Mouse (Mus musculus) embryonic facial prominence, embryonic 10.5 days (tissue): Measurements from ENCODE around the gene Cox6b1. TPM values are rescaled to one million over a fixed set of nuclear protein-coding genes. Genes with fewer than 3 reads are reported as not detected.

Experiments
- DNase-seq: peaks from one replicate; pipeline ENCODE4 v3.0.0-alpha.2; 2017; ENCODE audit warnings: low spot score
- H3K27ac ChIP-seq: fragments of 300-500 bp; sonication (generic); replicated peaks from 2 replicates; pipeline ENCODE4 v1.5.1; 2016; ENCODE audit warnings: mild to moderate bottlenecking
- H3K27me3 ChIP-seq: fragments of 300-500 bp; sonication (generic); replicated peaks from 2 replicates; pipeline ENCODE4 v1.6.1; 2016; ENCODE audit warnings: low read depth, mild to moderate bottlenecking; ENCODE audit not compliant: poor library complexity, severe bottlenecking
- H3K36me3 ChIP-seq: fragments of 300-500 bp; sonication (generic); replicated peaks from 2 replicates; pipeline ENCODE4 v1.6.1; 2016; ENCODE audit warnings: mild to moderate bottlenecking, moderate library complexity
- H3K4me1 ChIP-seq: fragments of 300-500 bp; sonication (generic); 2 replicates; pipeline ENCODE4 v1.6.1; 2016
- H3K4me3 ChIP-seq: fragments of 300-500 bp; sonication (generic); 2 replicates; pipeline ENCODE4 v1.5.1; 2016; ENCODE audit warnings: mild to moderate bottlenecking, moderate library complexity
- H3K9me3 ChIP-seq: fragments of 300-500 bp; sonication (generic); 2 replicates; pipeline ENCODE4 v1.6.1; 2016; ENCODE audit warnings: mild to moderate bottlenecking
- WGBS: fragments of 180-500 bp; shearing (Covaris S2); methylation state at CpG from one replicate; pipeline ENCODE4 v1.1.7; 2016; 5-methylcytosine and 5-hydroxymethylcytosine counted together
- polyA plus RNA-seq: library from polyadenylated mRNA; unstranded; fragments of >200 nt; fragmentation: Nextera tagmentation; extraction: Ambion mirVana; gene quantifications from 2 replicates; pipeline ENCODE4 v1.2.1, GENCODE M21; 2016

The Cox6b1 gene
- polyA plus RNA-seq, 1 experiment from 2014 or later: 776 TPM

GRCm38 (mm10) chr7:30604424-30604823, 21.5 kb downstream of the Cox6b1 start:
- WGBS: 54% methylated on average over 8 of the region's 8 CpGs
- Histone ChIP-seq H3K27ac (0 out of 2 replicates have a peak overlapping the region, but pooled peaks have one; percentile 8), H3K36me3 (no peaks in the 10 kb centered on the region), H3K4me3 (no peak overlapping the region), H3K9me3 (no peaks in the 10 kb centered on the region), H3K4me1 (peaks cover 23% of the 10 kb centered on the region), H3K27me3 (no peaks in the 10 kb centered on the region)
- no peak for DNase-seq

GRCm38 (mm10) chr7:30602583-30602982, 23.4 kb downstream of the Cox6b1 start:
- no peaks in the 10 kb centered on the region for H3K27me3 ChIP-seq
- DNase-seq: peak; percentile 62
- WGBS: 42% methylated on average over 3 of the region's 3 CpGs
- peaks cover 18% of the 10 kb centered on the region for H3K4me1 ChIP-seq
- no peak overlapping the region for H3K4me3 ChIP-seq
- H3K9me3 ChIP-seq: no peaks in the 10 kb centered on the region
- H3K27ac ChIP-seq: no peak overlapping the region; the same call in 1 of the 2 replicates
- H3K36me3 ChIP-seq: no peaks in the 10 kb centered on the region

DNA sequence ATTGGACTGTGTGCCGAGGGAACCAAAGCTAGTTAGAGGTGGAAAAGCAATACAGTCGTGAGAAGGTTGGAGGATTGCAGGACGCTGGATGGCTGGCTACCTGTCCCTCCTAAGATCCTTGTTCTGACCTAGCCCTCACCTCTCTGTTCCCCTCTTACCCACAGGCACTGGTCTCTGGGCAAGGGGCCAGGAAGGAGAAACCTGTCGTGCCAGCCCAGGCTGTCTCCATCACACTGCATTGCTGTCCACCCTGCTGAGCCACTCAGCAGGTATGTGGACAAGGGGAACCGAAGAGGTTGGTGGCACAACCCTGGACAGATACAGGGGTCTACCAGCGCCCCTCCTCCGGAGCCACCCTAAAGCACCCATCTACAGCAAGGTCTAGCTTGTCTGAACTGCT, 25.3 kb downstream of the Cox6b1 start:
- Histone ChIP-seq H3K27me3 (no peaks in the 10 kb centered on the region), H3K4me3 (peak overlapping the region; percentile 8; the same call in 1 of the 2 replicates), H3K9me3 (no peaks in the 10 kb centered on the region), H3K36me3 (no peaks in the 10 kb centered on the region), H3K27ac (no peak overlapping the region), H3K4me1 (peaks cover 18% of the 10 kb centered on the region)
- no peak for DNase-seq
- 78% methylated on average over 7 of the region's 7 CpGs for WGBS

DNA sequence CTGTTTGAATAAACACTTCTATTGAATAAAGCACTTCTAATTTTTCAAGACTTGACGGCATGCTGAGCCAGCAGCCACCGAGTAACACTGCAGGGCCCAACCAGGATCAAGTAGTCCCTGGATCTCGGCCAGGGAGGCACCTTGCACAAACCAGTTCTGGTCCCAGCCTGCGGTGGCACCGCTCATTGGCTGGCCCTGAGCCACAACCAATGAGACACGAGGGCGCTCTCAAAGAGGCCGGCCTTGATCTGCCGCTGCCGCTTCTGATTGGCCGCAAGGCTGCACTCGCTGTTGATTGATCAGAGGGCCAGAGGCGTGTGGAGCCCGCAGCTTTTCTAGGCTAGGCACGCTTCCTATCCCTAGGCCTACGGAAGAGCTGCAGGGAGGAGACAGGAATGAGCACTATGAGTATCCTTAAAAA, 26.0 kb downstream of the Cox6b1 start:
- no peak overlapping the region for H3K27ac ChIP-seq
- 2% methylated on average over 16 of the region's 16 CpGs for WGBS

GRCm38 (mm10) chr7:30598786-30599185, 27.2 kb downstream of the Cox6b1 start, which contains the start of gene Zbtb32:
Gene Zbtb32, minus strand, starts transcription at chr7:30598909.
- 92% methylated on average over 12 of the region's 12 CpGs for whole genome bisulfite sequencing
- peak within 1 kb of the TSS; percentile 25; the same call in 1 of the 2 replicates for H3K4me3 ChIP-seq
- no peaks in the 10 kb centered on the region for H3K9me3 ChIP-seq
- no peaks in the 10 kb centered on the region for H3K27me3 ChIP-seq
- peaks cover 18% of the 10 kb centered on the region for H3K4me1 ChIP-seq
- H3K36me3 ChIP-seq: no peaks in the 10 kb centered on the region
- no peak within 1 kb of the TSS for H3K27ac ChIP-seq
- no peak for DNase-seq

More for the DNA sequence above, 26.0 kb downstream of the Cox6b1 start:
- DNase-seq: peak; percentile 85
- Histone ChIP-seq H3K27me3 (no peaks in the 10 kb centered on the region), H3K4me3 (peak overlapping the region; percentile 25; the same call in 1 of the 2 replicates), H3K36me3 (no peaks in the 10 kb centered on the region), H3K9me3 (no peaks in the 10 kb centered on the region), H3K4me1 (peaks cover 18% of the 10 kb centered on the region)

DNA sequence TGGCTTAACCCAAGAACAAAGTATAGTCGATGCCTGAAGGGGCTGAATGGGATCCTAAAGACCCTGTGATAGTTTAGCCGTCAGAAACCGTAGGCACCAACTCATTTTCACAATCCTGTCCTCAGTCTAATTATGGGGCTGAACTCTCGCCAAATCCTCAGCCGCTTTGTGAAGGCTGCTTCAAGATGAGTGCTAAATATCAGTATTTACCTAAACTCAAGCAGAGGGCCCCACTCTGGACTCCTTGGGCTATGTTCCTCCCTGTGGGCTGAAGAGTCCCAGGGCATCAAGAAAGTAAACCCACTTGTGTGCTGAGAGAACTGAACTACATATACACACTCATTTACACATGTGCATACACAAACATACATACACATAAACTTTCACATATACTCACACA, 29.1 kb downstream of the Cox6b1 start:
- H3K27me3 ChIP-seq: no peaks in the 10 kb centered on the region
- no peaks in the 10 kb centered on the region for H3K9me3 ChIP-seq
- DNase-seq: no peak
- no peak overlapping the region for H3K4me3 ChIP-seq
- H3K4me1 ChIP-seq: peaks cover 4% of the 10 kb centered on the region; the same call in 1 of the 2 replicates
- H3K36me3 ChIP-seq: no peaks in the 10 kb centered on the region
- WGBS: 77% methylated on average over 5 of the region's 5 CpGs
- no peak overlapping the region for H3K27ac ChIP-seq

- 83% methylated on average over 5 of the region's 5 CpGs for WGBS
- peaks cover 4% of the 10 kb centered on the region; the same call in 1 of the 2 replicates for H3K4me1 ChIP-seq
- H3K36me3 ChIP-seq: no peaks in the 10 kb centered on the region
- no peaks in the 10 kb centered on the region for H3K9me3 ChIP-seq
- DNase-seq: no peak
- H3K27me3 ChIP-seq: no peaks in the 10 kb centered on the region
- H3K4me3 ChIP-seq: no peak overlapping the region
- no peak overlapping the region for H3K27ac ChIP-seq
Measured at GRCm38 (mm10) chr7:30596093-30596492, 29.9 kb downstream of the Cox6b1 start.

GRCm38 (mm10) chr7:30594510-30595024, 31.4 kb downstream of the Cox6b1 start:
- DNase-seq: no peak
- no peaks in the 10 kb centered on the region for H3K9me3 ChIP-seq
- H3K27ac ChIP-seq: no peak overlapping the region
- H3K4me3 ChIP-seq: no peak overlapping the region
- no peaks in the 10 kb centered on the region for H3K36me3 ChIP-seq
- 67% methylated on average over 4 of the region's 4 CpGs for WGBS
- H3K27me3 ChIP-seq: no peaks in the 10 kb centered on the region
- H3K4me1 ChIP-seq: peaks cover 9% of the 10 kb centered on the region

DNA sequence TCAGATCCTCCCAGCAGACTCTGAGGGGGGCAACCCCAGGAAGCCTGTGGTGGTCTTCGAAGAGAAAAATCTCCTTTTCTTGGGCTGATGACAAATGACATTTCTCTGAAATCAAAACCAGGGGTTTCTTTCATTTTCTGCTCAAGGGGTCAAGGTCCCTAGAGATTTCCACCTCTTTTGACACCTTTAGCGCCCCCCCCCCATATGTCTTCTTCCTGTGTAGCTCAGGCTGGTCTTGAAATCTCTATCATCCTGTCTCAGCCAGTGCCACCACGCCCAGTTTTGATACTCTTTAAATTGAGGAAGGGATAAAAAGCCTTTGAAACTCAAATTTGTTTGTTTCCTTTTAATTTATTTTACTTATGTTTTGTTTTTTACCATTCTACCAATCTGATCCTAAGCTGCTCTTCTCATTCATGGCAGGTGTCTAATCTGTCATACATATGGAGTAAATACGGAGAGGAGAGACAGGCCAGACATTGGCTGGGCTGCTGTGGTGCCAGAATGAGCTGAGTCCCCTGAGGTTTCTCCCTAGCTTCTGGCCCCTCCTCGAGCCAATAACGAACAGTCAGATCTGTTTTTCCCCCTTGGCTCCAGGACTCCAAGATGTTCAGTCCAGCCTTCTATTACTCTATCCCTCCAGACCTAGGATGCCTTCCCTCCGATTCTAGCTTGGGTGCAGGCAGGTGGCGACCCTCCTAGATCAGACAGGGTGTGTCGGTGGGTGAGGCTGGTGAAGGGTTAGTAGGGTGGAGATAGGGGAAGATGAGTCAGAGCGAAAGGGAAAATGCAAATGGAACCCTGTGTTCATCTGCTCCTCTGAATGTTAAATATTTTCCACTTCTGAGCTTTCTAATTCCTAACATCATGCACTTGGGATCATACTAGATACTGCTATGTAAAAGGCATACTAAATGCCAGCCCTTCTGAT, 32.1 kb downstream of the Cox6b1 start:
- no peaks in the 10 kb centered on the region for H3K36me3 ChIP-seq
- H3K9me3 ChIP-seq: no peaks in the 10 kb centered on the region
- DNase-seq: no peak
- no peaks in the 10 kb centered on the region for H3K27me3 ChIP-seq
- no peak overlapping the region for H3K27ac ChIP-seq
- H3K4me1 ChIP-seq: peaks cover 9% of the 10 kb centered on the region
- no peak overlapping the region for H3K4me3 ChIP-seq
- 79% methylated on average over 10 of the region's 10 CpGs for WGBS

DNA sequence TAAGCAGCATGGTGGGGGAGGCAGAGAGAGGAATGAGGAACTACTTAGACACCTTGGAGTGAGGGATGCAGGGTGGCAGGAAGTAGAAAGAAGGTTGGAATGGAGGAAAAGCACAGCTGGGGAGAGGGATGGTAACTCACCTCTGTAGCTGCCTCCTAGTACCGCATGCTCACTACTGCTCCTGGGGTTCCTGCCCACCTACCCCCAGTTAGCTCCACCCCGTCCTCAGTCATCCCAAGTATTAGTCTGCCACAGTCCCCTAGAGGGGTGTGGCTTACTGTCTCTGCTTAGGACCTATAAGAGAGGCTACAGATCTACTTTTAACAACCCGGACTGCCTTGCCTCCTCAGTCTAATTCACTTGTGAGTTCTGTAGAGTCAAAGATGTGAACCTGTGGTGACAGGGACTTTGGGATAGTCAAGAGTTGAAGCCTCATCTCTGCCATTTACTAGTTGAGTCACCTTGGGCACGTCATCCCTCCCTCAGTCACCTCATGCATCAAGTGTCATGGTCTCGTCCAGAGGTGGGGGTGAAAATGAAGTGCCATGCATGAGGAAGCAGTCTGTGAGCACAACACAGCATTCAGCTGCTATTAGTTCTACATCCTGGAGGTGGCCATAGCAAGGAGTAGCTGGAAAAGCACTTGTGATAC, 33.1 kb downstream of the Cox6b1 start:
- Histone ChIP-seq H3K27ac (no peak overlapping the region), H3K36me3 (no peaks in the 10 kb centered on the region), H3K9me3 (no peaks in the 10 kb centered on the region), H3K4me1 (peaks cover 9% of the 10 kb centered on the region), H3K4me3 (no peak overlapping the region), H3K27me3 (no peaks in the 10 kb centered on the region)
- 62% methylated on average over 5 of the region's 5 CpGs for WGBS
- no peak for DNase-seq

DNA sequence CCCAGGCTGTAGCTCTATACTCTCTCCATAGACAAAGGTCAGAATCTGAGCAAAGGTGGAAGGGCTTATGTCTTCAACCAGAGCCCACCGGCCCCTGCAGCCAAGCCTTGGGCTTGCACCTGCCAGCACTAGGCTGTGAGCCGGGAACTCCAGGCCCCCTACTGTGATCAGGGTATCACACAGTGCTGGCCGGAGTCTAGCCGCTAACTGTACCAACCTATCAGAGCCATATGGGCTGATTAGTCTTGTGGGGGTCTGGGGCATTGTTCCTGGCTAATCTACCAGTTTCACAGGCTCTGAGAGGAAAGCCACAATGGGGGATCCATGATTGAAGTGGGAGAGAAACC, 34.4 kb downstream of the Cox6b1 start:
- H3K4me1 ChIP-seq: peaks cover 22% of the 10 kb centered on the region
- no peaks in the 10 kb centered on the region for H3K9me3 ChIP-seq
- DNase-seq: no peak
- H3K27me3 ChIP-seq: no peaks in the 10 kb centered on the region
- no peak overlapping the region for H3K4me3 ChIP-seq
- peaks cover 6% of the 10 kb centered on the region for H3K36me3 ChIP-seq
- WGBS: 40% methylated on average over 4 of the region's 4 CpGs
- no peak overlapping the region for H3K27ac ChIP-seq

DNA sequence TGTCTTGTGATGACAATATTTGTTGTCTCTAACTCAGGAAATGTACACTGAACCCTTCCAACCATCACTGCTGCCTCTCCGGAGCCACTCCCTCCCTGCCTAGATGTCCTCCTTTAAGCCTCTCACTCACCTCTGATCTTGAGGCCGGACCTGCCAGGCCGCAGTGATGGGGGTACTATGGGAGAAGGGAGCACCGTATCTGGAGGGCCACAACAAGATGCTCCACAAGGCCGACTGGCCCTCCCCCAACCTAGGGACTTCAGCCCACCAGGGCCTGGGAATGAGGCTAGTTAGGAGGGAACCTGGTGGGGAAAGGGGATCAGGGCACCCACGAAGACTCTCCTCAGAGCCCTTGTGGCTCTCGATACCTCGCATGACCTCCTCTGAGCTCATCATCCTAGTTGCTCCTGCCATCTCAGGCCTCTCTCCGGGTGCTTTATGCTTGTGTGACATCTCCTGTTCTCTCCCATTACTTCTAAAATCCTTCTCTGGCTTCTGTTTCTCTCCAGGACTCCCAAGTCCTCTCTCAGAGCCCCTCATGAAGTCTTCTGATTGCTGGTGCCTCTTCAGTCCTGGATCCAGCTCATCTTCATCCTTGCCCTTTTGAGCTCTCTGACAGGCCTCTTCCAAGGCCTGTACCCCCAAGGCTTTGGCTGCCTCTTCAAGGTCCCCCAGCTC, 34.9 kb downstream of the Cox6b1 start:
- Histone ChIP-seq H3K4me1 (peaks cover 24% of the 10 kb centered on the region), H3K27ac (no peak overlapping the region), H3K9me3 (no peaks in the 10 kb centered on the region), H3K4me3 (no peak overlapping the region), H3K27me3 (no peaks in the 10 kb centered on the region), H3K36me3 (peaks cover 11% of the 10 kb centered on the region)
- WGBS: 87% methylated on average over 9 of the region's 9 CpGs
- DNase-seq: no peak
